Mouse (Mus musculus): Measurements from ENCODE around the gene Dpp7. TPM values are rescaled to one million over a fixed set of nuclear protein-coding genes. Genes with fewer than 3 reads are reported as not detected.
A peak's percentile ranks its signal among the peaks of the same experiment; 100 is the strongest.

The Dpp7 gene
- total RNA-seq, 2 experiments from 2014 or later: 24.7 to 28.5 TPM

GRCm38 (mm10) chr2:25371764-25372643, 15.8 kb upstream of the Dpp7 start, which contains the start of gene Sapcd2:
Sapcd2 (plus strand) TSS chr2:25372321.
- peak; percentile 89 to 90 for DNase-seq (ENCODE audit: extremely low spot score in 1 of 2, low spot score in 2 of 2)
- intact Hi-C loops (cut with DNase I): no loop called here

GRCm38 (mm10) chr2:25369996-25370395, 13.8 kb upstream of the Dpp7 start:
- intact Hi-C loops (cut with DNase I): no loop called here
- DNase-seq (ENCODE audit: extremely low spot score in 1 of 2, low spot score in 2 of 2): no peak

GRCm38 (mm10) chr2:25365091-25365761, 9.1 kb upstream of the Dpp7 start, which contains the start of gene Uap1l1:
Uap1l1 (minus strand) TSS chr2:25365682.
- peak in 1 of 2 experiments; percentile 89 for DNase-seq (ENCODE audit: extremely low spot score in 1 of 2, low spot score in 2 of 2)
- intact Hi-C loops (cut with DNase I): no loop called here

- intact Hi-C loops (cut with DNase I): no loop called here
- DNase-seq (ENCODE audit: extremely low spot score in 1 of 2, low spot score in 2 of 2): no peak
Observed at GRCm38 (mm10) chr2:25364761-25365090, 8.6 kb upstream of the Dpp7 start.

GRCm38 (mm10) chr2:25364313-25364712, 8.2 kb upstream of the Dpp7 start:
- DNase-seq (ENCODE audit: extremely low spot score in 1 of 2, low spot score in 2 of 2): no peak
- intact Hi-C loops (cut with DNase I): no loop called here

GRCm38 (mm10) chr2:25363478-25364178, 7.5 kb upstream of the Dpp7 start:
- DNase-seq (ENCODE audit: extremely low spot score in 1 of 2, low spot score in 2 of 2): no peak
- intact Hi-C loops (cut with DNase I): no loop called here

GRCm38 (mm10) chr2:25359848-25360247, 3.7 kb upstream of the Dpp7 start:
- intact Hi-C loops (cut with DNase I): no loop called here

GRCm38 (mm10) chr2:25355419-25356066, 616 bp downstream of the Dpp7 start:
- DNase-seq (ENCODE audit: extremely low spot score in 1 of 2, low spot score in 2 of 2): no peak
- intact Hi-C loops (cut with DNase I): no loop called here

More at GRCm38 (mm10) chr2:25359848-25360247, 3.7 kb upstream of the Dpp7 start:
- no peak for DNase-seq (ENCODE audit: extremely low spot score in 1 of 2, low spot score in 2 of 2)

- no peak for DNase-seq (ENCODE audit: extremely low spot score in 1 of 2, low spot score in 2 of 2)
- intact Hi-C loops (cut with DNase I): no loop called here
Observed at GRCm38 (mm10) chr2:25354211-25354610, 1.9 kb downstream of the Dpp7 start.

- no peak for DNase-seq (ENCODE audit: extremely low spot score in 1 of 2, low spot score in 2 of 2)
- intact Hi-C loops (cut with DNase I): no loop called here
Observed at GRCm38 (mm10) chr2:25350701-25351100, 5.5 kb downstream of the Dpp7 start.

- intact Hi-C loops (cut with DNase I): no loop called here
- DNase-seq (ENCODE audit: extremely low spot score in 1 of 2, low spot score in 2 of 2): no peak
Observed at GRCm38 (mm10) chr2:25349499-25349898, 6.7 kb downstream of the Dpp7 start.

- DNase-seq (ENCODE audit: extremely low spot score in 1 of 2, low spot score in 2 of 2): no peak
- intact Hi-C loops (cut with DNase I): no loop called here
Observed at GRCm38 (mm10) chr2:25348162-25348561, 8.0 kb downstream of the Dpp7 start.

- no peak for DNase-seq (ENCODE audit: extremely low spot score in 1 of 2, low spot score in 2 of 2)
- intact Hi-C loops (cut with DNase I): no loop called here
Observed at GRCm38 (mm10) chr2:25338303-25338702, 17.9 kb downstream of the Dpp7 start.

- DNase-seq (ENCODE audit: extremely low spot score in 1 of 2, low spot score in 2 of 2): no peak
- intact Hi-C loops (cut with DNase I): no loop called here
Observed at GRCm38 (mm10) chr2:25333569-25333968, 22.6 kb downstream of the Dpp7 start.

GRCm38 (mm10) chr2:25332286-25333160, 23.6 kb downstream of the Dpp7 start, which contains the start of gene Man1b1:
Man1b1 (plus strand) TSS chr2:25332338.
- DNase-seq (ENCODE audit: extremely low spot score in 1 of 2, low spot score in 2 of 2): peak; percentile 99
- intact Hi-C loops (cut with DNase I): no loop called here

GRCm38 (mm10) chr2:25331470-25331869, 24.7 kb downstream of the Dpp7 start:
- DNase-seq (ENCODE audit: extremely low spot score in 1 of 2, low spot score in 2 of 2): no peak
- intact Hi-C loops (cut with DNase I): no loop called here

GRCm38 (mm10) chr2:25328440-25328839, 27.7 kb downstream of the Dpp7 start:
- intact Hi-C loops (cut with DNase I): loop anchor here (5.0 kb wide), 1 partner anchor 51 kb away; no protein-coding TSS in a partner anchor
- peak in 1 of 2 experiments; percentile 44 for DNase-seq (ENCODE audit: extremely low spot score in 1 of 2, low spot score in 2 of 2)

- DNase-seq (ENCODE audit: extremely low spot score in 1 of 2, low spot score in 2 of 2): no peak
- intact Hi-C loops (cut with DNase I): loop anchor here (5.0 kb wide), 1 partner anchor 49 kb away; no protein-coding TSS in a partner anchor
Observed at GRCm38 (mm10) chr2:25326036-25326435, 30.1 kb downstream of the Dpp7 start.

Measured in left cerebral cortex, postnatal 10 days (tissue).